Mouse (Mus musculus): ENCODE results near the gene Nfic.

- TF ChIP-seq CTCF (IDR thresholded peaks at IDR 0.05; ENCODE audit: low read depth) (no peak), EP300 (IDR thresholded peaks at IDR 0.05; ENCODE audit: low read depth) (no peak)
These were observed 59.6 kb downstream of the Nfic start for GRCm38 (mm10) chr10:81395865-81396264.

Data from liver, postnatal 0 days (tissue).